ENCODE assay signal across 28 mouse cellular contexts in genomic region chr8:122758597-122758996, GRCm38 (mm10).
"Had no signal": no experiment of that assay in that cellular context is flagged by ENCODE, and none has a peak within 500 bp of the region (broad histone marks: within the 10 kb centered on the region; RNA-seq: fewer than 3 reads in every experiment).

No protein-coding gene starts in this region.

- H3K27ac ChIP-seq: embryonic facial prominence, embryonic 10.5 days; embryonic facial prominence, embryonic 12.5 days; embryonic facial prominence, embryonic 13.5 days; embryonic facial prominence, embryonic 15.5 days; forebrain, embryonic 10.5 days; forebrain, embryonic 12.5 days; forebrain, embryonic 13.5 days; forebrain, embryonic 15.5 days; gastrocnemius, adult 2 months; heart, adult 2 months had no signal

- H3K36me3 ChIP-seq: embryonic facial prominence, embryonic 10.5 days; embryonic facial prominence, embryonic 12.5 days; embryonic facial prominence, embryonic 13.5 days; embryonic facial prominence, embryonic 15.5 days; forebrain, embryonic 10.5 days; forebrain, embryonic 12.5 days; forebrain, embryonic 15.5 days had no signal

- H3K4me1 ChIP-seq: embryonic facial prominence, embryonic 10.5 days; embryonic facial prominence, embryonic 12.5 days had no signal

- H3K9me3 ChIP-seq: embryonic facial prominence, embryonic 10.5 days; embryonic facial prominence, embryonic 12.5 days; embryonic facial prominence, embryonic 13.5 days; embryonic facial prominence, embryonic 15.5 days; forebrain, embryonic 10.5 days; forebrain, embryonic 12.5 days; forebrain, embryonic 13.5 days; forebrain, embryonic 15.5 days had no signal

- H3K27me3 ChIP-seq: forebrain, embryonic 15.5 days had no signal

- H3K4me3 ChIP-seq: embryonic facial prominence, embryonic 10.5 days; embryonic facial prominence, embryonic 12.5 days; embryonic facial prominence, embryonic 13.5 days; embryonic facial prominence, embryonic 15.5 days; erythroblast, embryonic 14.5 days; forebrain, embryonic 10.5 days; forebrain, embryonic 12.5 days; forebrain, embryonic 13.5 days; forebrain, embryonic 15.5 days; gastrocnemius, adult 2 months; heart, adult 2 months had no signal

- H3K9ac ChIP-seq: embryonic facial prominence, embryonic 12.5 days; embryonic facial prominence, embryonic 13.5 days; embryonic facial prominence, embryonic 15.5 days; forebrain, embryonic 12.5 days; forebrain, embryonic 13.5 days; forebrain, embryonic 15.5 days; forebrain, postnatal 0 days had no signal

- H3K4me2 ChIP-seq: embryonic facial prominence, embryonic 12.5 days; embryonic facial prominence, embryonic 13.5 days; embryonic facial prominence, embryonic 15.5 days; forebrain, embryonic 12.5 days; forebrain, embryonic 13.5 days; forebrain, embryonic 15.5 days had no signal

- ATAC-seq: forebrain, embryonic 13.5 days; forebrain, embryonic 14.5 days; forebrain, embryonic 15.5 days; forebrain, embryonic 16.5 days; forebrain, postnatal 0 days had no signal

- DNase-seq: cerebellum, adult 8-10 months; cerebellum, adult 9-10 months; cerebellum, adult 9-11 months; cerebellum, postnatal 10 days; cerebellum, postnatal 14 days; cerebellum, postnatal 25 days; cerebellum, postnatal 36 days; embryo, embryonic 11 days; forebrain, postnatal 0 days; gastrocnemius, adult 2 months; gastrocnemius, postnatal 10 days; gastrocnemius, postnatal 14 days; gastrocnemius, postnatal 25 days; gastrocnemius, postnatal 36 days; heart, adult 11 months; heart, adult 18-20 months; heart, adult 2 months had no signal
